In the genomic region with DNA sequence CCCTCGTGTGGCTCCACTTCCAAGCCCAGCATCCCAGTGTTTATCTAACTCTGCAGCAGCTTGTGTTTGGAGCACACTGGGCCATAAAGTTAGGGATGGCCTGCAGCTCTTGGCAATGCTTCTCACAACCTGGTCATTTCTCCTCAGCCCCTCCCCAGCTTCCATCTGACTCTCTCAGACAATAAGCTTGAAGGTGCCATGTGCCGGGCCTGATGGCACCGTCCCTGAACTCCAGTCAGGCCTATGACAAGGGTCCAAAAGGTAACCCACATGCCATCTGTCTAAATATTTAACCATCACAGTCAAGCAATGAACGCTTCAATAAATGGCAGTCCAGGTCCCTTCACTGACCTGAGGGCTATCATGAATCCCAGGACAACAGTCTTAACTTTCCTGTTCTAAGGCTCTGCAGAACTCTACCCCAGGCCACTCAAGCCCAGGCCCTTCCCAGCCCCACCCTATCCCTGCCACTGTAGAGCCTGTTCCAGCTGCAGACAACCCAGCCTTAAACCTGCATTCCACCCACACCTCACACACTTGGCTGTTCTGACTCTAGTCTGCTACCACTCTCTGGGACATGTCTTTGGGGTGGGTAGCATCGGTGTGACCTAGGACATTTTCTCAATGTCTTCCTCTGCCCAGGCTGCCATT, we compare ENCODE assay signal across 22 mouse cellular contexts.
DNase-seq lines count a peak whose midpoint lies in the region; ATAC-seq and TF ChIP-seq lines count a peak whose summit lies in the region.
"Had no signal": no experiment of that assay in that cellular context is flagged by ENCODE, and none has a peak within 500 bp of the region (broad histone marks: within the 10 kb centered on the region; RNA-seq: fewer than 3 reads in every experiment).

No protein-coding gene starts in this region.

- H3K4me2 ChIP-seq in heart, postnatal 0 days (ENCODE audit: low read depth, low read length): no peak overlapping the region
- no peak overlapping the region for H3K4me2 ChIP-seq in lung, embryonic 15.5 days
- no peak overlapping the region for H3K4me2 ChIP-seq in intestine, embryonic 16.5 days (ENCODE audit: low read depth, low read length)
- H3K4me2 ChIP-seq: forebrain, embryonic 15.5 days; hindbrain, embryonic 13.5 days; midbrain, embryonic 15.5 days; neural tube, embryonic 12.5 days had no signal

- no peak for TF ChIP-seq EP300 in heart, postnatal 0 days (IDR thresholded peaks at IDR 0.05; ENCODE audit: low read depth)

- no peak for TF ChIP-seq CTCF in heart, postnatal 0 days (IDR thresholded peaks at IDR 0.05; ENCODE audit: low read depth)
- TF ChIP-seq CTCF in cerebellum, adult 2 months (IDR thresholded peaks at IDR 0.05; ENCODE audit: borderline replicate concordance, insufficient read depth, low read depth, low read length): no peak

- WGBS in heart, postnatal 0 days: 82% methylated on average over 5 of the region's 5 CpGs
- WGBS in lung, embryonic 15.5 days: 73% methylated on average over 5 of the region's 5 CpGs
- WGBS in cerebellum, adult 2 months: 33% methylated on average over 5 of the region's 5 CpGs
- 73% methylated on average over 5 of the region's 5 CpGs for WGBS in intestine, embryonic 16.5 days

- H3K27ac ChIP-seq in heart, postnatal 0 days (ENCODE audit: low read depth): peak overlapping the region; percentile 40; the same call in 1 of the 2 replicates
- H3K27ac ChIP-seq in lung, embryonic 15.5 days: no peak overlapping the region
- no peak overlapping the region for H3K27ac ChIP-seq in cerebellum, adult 2 months (ENCODE audit: insufficient read depth, low read length)
- no peak overlapping the region for H3K27ac ChIP-seq in intestine, embryonic 16.5 days (ENCODE audit: low read length)
- H3K27ac ChIP-seq: embryonic facial prominence, embryonic 10.5 days; forebrain, embryonic 15.5 days; hindbrain, embryonic 13.5 days; midbrain, embryonic 15.5 days; neural tube, embryonic 12.5 days had no signal

- no peak for TF ChIP-seq POLR2A in cerebellum, adult 2 months (IDR thresholded peaks at IDR 0.05; ENCODE audit: borderline replicate concordance, insufficient read depth, low read length)

- no peak for DNase-seq in heart, postnatal 0 days (ENCODE audit: low spot score)
- DNase-seq in heart, adult 8-10 months (ENCODE audit: low spot score): no peak
- DNase-seq in lung, postnatal 25 days (ENCODE audit: low spot score): no peak
- peak; percentile 16 to 55 for DNase-seq in cerebellum, adult 2 months
- no peak for DNase-seq in testis, postnatal 14 days (ENCODE audit: low spot score)
- DNase-seq: adrenal gland, adult 8-10 months; gastrocnemius, postnatal 10 days; heart, postnatal 36 days; left cerebral cortex, postnatal 4 days; lung, postnatal 4 days; right cerebral cortex, postnatal 25 days; spleen, adult 18-20 months; thymus, postnatal 14 days had no signal

- no peak overlapping the region for H3K9ac ChIP-seq in heart, postnatal 0 days (replicated peaks; ENCODE audit: low read depth, low read length)
- H3K9ac ChIP-seq in lung, embryonic 15.5 days: no peak overlapping the region
- H3K9ac ChIP-seq in intestine, embryonic 16.5 days (ENCODE audit: low read depth, low read length): no peak overlapping the region
- H3K9ac ChIP-seq: forebrain, embryonic 15.5 days; hindbrain, embryonic 13.5 days; midbrain, embryonic 15.5 days; neural tube, embryonic 12.5 days had no signal

- no peak for ATAC-seq in heart, postnatal 0 days (ENCODE audit: insufficient read depth, low read depth)
- ATAC-seq in lung, embryonic 15.5 days (ENCODE audit: borderline replicate concordance, extremely low read depth, low FRiP score, low TSS enrichment): peak; percentile 39; the same call in 1 of the 2 replicates
- ATAC-seq in intestine, embryonic 16.5 days: peak; percentile 63
- ATAC-seq: forebrain, embryonic 15.5 days; midbrain, embryonic 15.5 days had no signal

- H3K27me3 ChIP-seq in heart, postnatal 0 days (ENCODE audit: control insufficient read depth, insufficient read depth, low read length): no peaks in the 10 kb centered on the region
- H3K27me3 ChIP-seq in lung, embryonic 15.5 days: no peaks in the 10 kb centered on the region
- H3K27me3 ChIP-seq in cerebellum, adult 2 months (ENCODE audit: control insufficient read depth, insufficient read depth, low read length): no peaks in the 10 kb centered on the region
- H3K27me3 ChIP-seq in intestine, embryonic 16.5 days (replicated peaks; ENCODE audit: control insufficient read depth, insufficient read depth, low read length): no peaks in the 10 kb centered on the region
- H3K27me3 ChIP-seq: CH12.LX; forebrain, embryonic 15.5 days; hindbrain, embryonic 13.5 days; midbrain, embryonic 15.5 days; neural tube, embryonic 12.5 days had no signal

- H3K9me3 ChIP-seq in heart, postnatal 0 days (replicated peaks; ENCODE audit: control insufficient read depth, low read length): no peaks in the 10 kb centered on the region
- no peaks in the 10 kb centered on the region for H3K9me3 ChIP-seq in lung, embryonic 15.5 days
- H3K9me3 ChIP-seq in intestine, embryonic 16.5 days (ENCODE audit: control insufficient read depth, low read length): no peaks in the 10 kb centered on the region
- H3K9me3 ChIP-seq: embryonic facial prominence, embryonic 10.5 days; forebrain, embryonic 15.5 days; G1E; hindbrain, embryonic 13.5 days; midbrain, embryonic 15.5 days; neural tube, embryonic 12.5 days had no signal

- no peaks in the 10 kb centered on the region for H3K36me3 ChIP-seq in heart, postnatal 0 days (replicated peaks; ENCODE audit: control insufficient read depth, insufficient read depth, low read length)
- no peaks in the 10 kb centered on the region for H3K36me3 ChIP-seq in lung, embryonic 15.5 days
- no peaks in the 10 kb centered on the region for H3K36me3 ChIP-seq in intestine, embryonic 16.5 days (ENCODE audit: control insufficient read depth, insufficient read depth, low read length)
- H3K36me3 ChIP-seq: embryonic facial prominence, embryonic 10.5 days; forebrain, embryonic 15.5 days; G1E; hindbrain, embryonic 13.5 days; midbrain, embryonic 15.5 days; neural tube, embryonic 12.5 days had no signal

- no peak overlapping the region for H3K4me3 ChIP-seq in heart, postnatal 0 days (ENCODE audit: low read depth, low read length)
- no peak overlapping the region for H3K4me3 ChIP-seq in lung, embryonic 15.5 days
- no peak overlapping the region for H3K4me3 ChIP-seq in cerebellum, adult 2 months (replicated peaks; ENCODE audit: insufficient read depth, low read depth, low read length)
- no peak overlapping the region for H3K4me3 ChIP-seq in intestine, embryonic 16.5 days (ENCODE audit: low read length)
- H3K4me3 ChIP-seq: embryonic facial prominence, embryonic 10.5 days; forebrain, embryonic 15.5 days; hindbrain, embryonic 13.5 days; midbrain, embryonic 15.5 days; neural tube, embryonic 12.5 days had no signal

- H3K4me1 ChIP-seq in heart, postnatal 0 days (ENCODE audit: control insufficient read depth, insufficient read depth): 0 out of 2 replicates have a peak, but pooled peaks cover 7% of the 10 kb centered on the region
- no peaks in the 10 kb centered on the region for H3K4me1 ChIP-seq in lung, embryonic 15.5 days
- H3K4me1 ChIP-seq in cerebellum, adult 2 months (ENCODE audit: control insufficient read depth, insufficient read depth, low read length): peaks cover 9% of the 10 kb centered on the region
- H3K4me1 ChIP-seq in intestine, embryonic 16.5 days (ENCODE audit: control insufficient read depth, insufficient read depth, low read length): no peaks in the 10 kb centered on the region
- H3K4me1 ChIP-seq: forebrain, embryonic 15.5 days; midbrain, embryonic 15.5 days; neural tube, embryonic 12.5 days had no signal

Comparison
In these comparisons a context has a peak if more than half of its experiments do, and no peak if none do; other contexts are left out.
1. DNase-seq: peak in cerebellum, adult 2 months (2 of 2); none in heart, postnatal 0 days (single experiment), heart, adult 8-10 months (single experiment), lung, postnatal 25 days (single experiment) and testis, postnatal 14 days (single experiment).